Mouse (Mus musculus) 3134 (cell line): ENCODE measurements around the gene Chml.

Experiments
- DNase-seq: peaks from one replicate; pipeline ENCODE4 v3.0.0-alpha.2; 2011; ENCODE audit warnings: low spot score; ENCODE audit not compliant: insufficient read length; ENCODE audit errors: extremely low read depth

Chml gene

GRCm38 (mm10) chr1:175692246-175692996 is at the start of gene Chml, which contains the start of gene Opn3:
Gene Chml, minus strand, starts transcription at chr1:175692901.
Gene Opn3, minus strand, starts transcription at chr1:175692776.
- DNase-seq: peak; percentile 98

GRCm38 (mm10) chr1:175725771-175726170 is 33.1 kb upstream of the Chml start:
- DNase-seq: peak; percentile 15

GRCm38 (mm10) chr1:175716832-175717231 is 24.1 kb upstream of the Chml start:
- DNase-seq: no peak

GRCm38 (mm10) chr1:175712338-175712909 is 19.7 kb upstream of the Chml start:
- peak; percentile 14 for DNase-seq

- no peak for DNase-seq
These were observed 15.3 kb upstream of the Chml start for GRCm38 (mm10) chr1:175708013-175708412.

- no peak for DNase-seq
These were observed 14.9 kb upstream of the Chml start for GRCm38 (mm10) chr1:175707599-175707998.

- no peak for DNase-seq
These were observed 8.4 kb upstream of the Chml start for GRCm38 (mm10) chr1:175701145-175701544.

GRCm38 (mm10) chr1:175699796-175700195 is 7.1 kb upstream of the Chml start:
- DNase-seq: no peak

GRCm38 (mm10) chr1:175699375-175699774 is 6.7 kb upstream of the Chml start:
- DNase-seq: no peak

- DNase-seq: no peak
These were observed 5.6 kb upstream of the Chml start, which contains the start of gene Wdr64 for GRCm38 (mm10) chr1:175698293-175698692. Gene Wdr64, plus strand, starts transcription at chr1:175698593.

GRCm38 (mm10) chr1:175693429-175693960 is 794 bp upstream of the Chml start:
- no peak for DNase-seq

- no peak for DNase-seq
These were observed 278 bp upstream of the Chml start for GRCm38 (mm10) chr1:175692997-175693361.

- DNase-seq: no peak
These were observed 935 bp downstream of the Chml start for GRCm38 (mm10) chr1:175691686-175692245.

- no peak for DNase-seq
These were observed 11.7 kb downstream of the Chml start for GRCm38 (mm10) chr1:175680995-175681394.

- no peak for DNase-seq
These were observed 15.2 kb downstream of the Chml start for GRCm38 (mm10) chr1:175677459-175677858.

- no peak for DNase-seq
These were observed 17.6 kb downstream of the Chml start for GRCm38 (mm10) chr1:175675116-175675515.

- DNase-seq: no peak
These were observed 19.0 kb downstream of the Chml start for GRCm38 (mm10) chr1:175673563-175674325.

- DNase-seq: no peak
These were observed 21.1 kb downstream of the Chml start for GRCm38 (mm10) chr1:175671626-175672025.

GRCm38 (mm10) chr1:175670042-175670441 is 22.7 kb downstream of the Chml start:
- peak; percentile 35 for DNase-seq

- DNase-seq: no peak
These were observed 23.2 kb downstream of the Chml start for GRCm38 (mm10) chr1:175669456-175669855.
